Mouse (Mus musculus): ENCODE data around the gene Pola2. TPM values are rescaled to one million over a fixed set of nuclear protein-coding genes. Genes with fewer than 3 reads are reported as not detected.

Pola2 gene
- polyA plus RNA-seq, 1 experiment from 2014 or later = 89.3 TPM

DNA sequence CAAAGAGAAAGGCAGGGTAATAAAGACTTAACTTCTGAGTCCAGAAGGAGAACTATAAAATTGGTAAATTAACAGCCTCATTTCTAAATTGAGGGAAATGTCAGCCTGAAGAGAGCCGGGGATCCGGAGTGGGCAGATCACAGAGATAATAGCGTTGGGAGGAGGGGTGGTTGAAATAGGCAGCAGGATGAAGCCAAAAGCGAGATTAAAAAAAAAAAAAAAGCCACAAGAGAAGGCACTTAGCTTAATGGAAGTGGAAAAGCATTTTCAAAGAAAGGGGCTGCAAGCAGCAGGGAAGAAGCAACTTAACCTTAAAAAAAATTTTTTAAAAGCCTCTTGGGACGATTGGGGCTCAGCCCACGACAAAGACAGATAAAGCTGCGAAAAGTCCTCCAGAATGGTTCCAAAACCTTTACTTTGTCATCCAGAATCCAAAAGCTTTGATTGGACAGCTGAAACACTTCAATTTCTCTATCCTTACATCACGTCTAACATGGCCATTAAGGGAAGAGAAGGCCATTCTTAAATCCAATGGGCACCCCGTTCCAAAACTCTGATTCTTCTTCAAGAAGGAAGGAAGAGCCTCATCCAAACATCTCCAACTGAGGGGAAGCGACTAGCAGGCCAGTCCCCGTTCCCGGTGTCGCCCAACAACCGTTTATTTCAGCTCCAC is 52.4 kb downstream of the Pola2 start:
- peak overlapping the region; percentile 96 for H3K9ac ChIP-seq
- peak overlapping the region; percentile 91 for H3K27ac ChIP-seq (ENCODE audit: low read depth)
- DNase-seq (no peak), ATAC-seq (ENCODE audit: insufficient read depth) (no peak)
- no peak for TF ChIP-seq CTCF (IDR thresholded peaks at IDR 0.05; ENCODE audit: low read depth)
- H3K4me3 ChIP-seq (ENCODE audit: low read depth, low read length) = peak overlapping the region; percentile 91
- peaks cover 19% of the 10 kb centered on the region for H3K36me3 ChIP-seq (ENCODE audit: insufficient read depth)
- WGBS = 2% methylated on average over 14 of the region's 14 CpGs
- H3K9me3 ChIP-seq (ENCODE audit: low read depth, low read length) = no peaks in the 10 kb centered on the region
- peak overlapping the region; percentile 72 for H3K4me2 ChIP-seq
- no peaks in the 10 kb centered on the region for H3K27me3 ChIP-seq (ENCODE audit: insufficient read depth, low read length)
- peaks cover 11% of the 10 kb centered on the region; the same call in 1 of the 2 replicates for H3K4me1 ChIP-seq (ENCODE audit: insufficient read depth)

DNA sequence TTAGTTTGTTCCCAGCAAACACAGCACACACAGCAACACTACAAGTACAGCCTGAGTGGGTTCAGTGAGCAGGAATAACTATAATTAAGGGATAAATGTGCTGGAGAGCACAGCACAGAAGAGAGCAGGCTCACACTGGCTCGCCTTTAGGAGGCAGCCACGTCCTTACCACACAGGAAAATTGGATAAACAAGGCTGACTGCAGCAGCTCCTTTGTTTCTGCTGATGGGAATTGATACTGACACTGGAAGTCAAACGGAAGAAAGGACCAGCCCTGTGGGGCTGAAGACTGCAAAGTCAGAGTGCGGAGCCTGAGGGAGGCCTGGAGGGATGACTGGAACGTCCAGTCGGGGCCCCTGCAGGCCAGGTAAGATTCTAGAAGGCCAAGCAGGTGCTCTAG is 53.8 kb downstream of the Pola2 start:
- Histone ChIP-seq H3K4me2 (peak overlapping the region; percentile 72), H3K27me3 (ENCODE audit: insufficient read depth, low read length) (no peaks in the 10 kb centered on the region), H3K9me3 (ENCODE audit: low read depth, low read length) (no peaks in the 10 kb centered on the region), H3K4me3 (ENCODE audit: low read depth, low read length) (no peak overlapping the region; the same call in 1 of the 2 replicates), H3K27ac (ENCODE audit: low read depth) (no peak overlapping the region), H3K9ac (no peak overlapping the region), H3K4me1 (ENCODE audit: insufficient read depth) (peaks cover 11% of the 10 kb centered on the region; the same call in 1 of the 2 replicates), H3K36me3 (ENCODE audit: insufficient read depth) (peaks cover 24% of the 10 kb centered on the region)
- no peak for ATAC-seq (ENCODE audit: insufficient read depth)
- 42% methylated on average over 6 of the region's 6 CpGs for WGBS
- TF ChIP-seq CTCF (IDR thresholded peaks at IDR 0.05; ENCODE audit: low read depth) = no peak
- DNase-seq = no peak

DNA sequence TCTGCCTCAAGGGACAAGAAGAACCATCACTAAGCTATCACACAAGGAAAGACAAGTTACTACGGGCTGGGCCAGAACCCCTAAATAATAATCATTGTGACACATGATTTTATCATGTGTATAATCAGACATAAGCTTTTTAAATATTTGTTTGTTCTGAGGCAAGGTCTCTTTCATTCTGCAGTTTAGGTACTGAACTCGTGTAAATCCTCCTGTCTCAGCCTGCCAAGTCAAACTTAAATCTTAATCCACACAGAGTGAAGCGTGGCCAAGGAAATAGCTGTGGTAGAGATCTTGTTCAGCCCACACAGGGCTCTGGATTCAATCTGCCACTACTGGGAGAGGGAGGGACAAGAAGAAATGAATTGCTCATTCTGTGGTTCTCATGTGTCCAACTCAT is 56.7 kb downstream of the Pola2 start:
- Histone ChIP-seq H3K36me3 (ENCODE audit: insufficient read depth) (peaks cover 53% of the 10 kb centered on the region), H3K9me3 (ENCODE audit: low read depth, low read length) (no peaks in the 10 kb centered on the region), H3K4me3 (ENCODE audit: low read depth, low read length) (no peak overlapping the region), H3K27ac (ENCODE audit: low read depth) (no peak overlapping the region), H3K4me2 (no peak overlapping the region), H3K27me3 (ENCODE audit: insufficient read depth, low read length) (no peaks in the 10 kb centered on the region), H3K9ac (no peak overlapping the region), H3K4me1 (ENCODE audit: insufficient read depth) (peaks cover 8% of the 10 kb centered on the region; the same call in 1 of the 2 replicates)
- ATAC-seq (ENCODE audit: insufficient read depth) (no peak), DNase-seq (no peak)
- no peak for TF ChIP-seq CTCF (IDR thresholded peaks at IDR 0.05; ENCODE audit: low read depth)
- WGBS = 86% methylated on average over 3 of the region's 3 CpGs

- Histone ChIP-seq H3K27me3 (ENCODE audit: insufficient read depth, low read length) (no peaks in the 10 kb centered on the region), H3K36me3 (ENCODE audit: insufficient read depth) (peaks cover 35% of the 10 kb centered on the region), H3K9me3 (ENCODE audit: low read depth, low read length) (no peaks in the 10 kb centered on the region), H3K27ac (ENCODE audit: low read depth) (peak within 1 kb of the TSS; percentile 30; the same call in 1 of the 2 replicates), H3K4me1 (ENCODE audit: insufficient read depth) (0 out of 2 replicates have a peak, but pooled peaks cover 3% of the 10 kb centered on the region), H3K9ac (peak within 1 kb of the TSS; percentile 75), H3K4me2 (peak within 1 kb of the TSS; percentile 89), H3K4me3 (ENCODE audit: low read depth, low read length) (peak within 1 kb of the TSS; percentile 63)
- peak; percentile 99 for DNase-seq
- WGBS = 2% methylated on average over 36 of the region's 36 CpGs
- peak; percentile 97 for ATAC-seq (ENCODE audit: insufficient read depth)
- no peak for TF ChIP-seq CTCF (IDR thresholded peaks at IDR 0.05; ENCODE audit: low read depth)
These were observed 69.9 kb downstream of the Pola2 start, which contains the start of gene Tigd3 for GRCm38 (mm10) chr19:5894002-5894678. Gene Tigd3, minus strand, starts transcription at chr19:5894149.

DNA sequence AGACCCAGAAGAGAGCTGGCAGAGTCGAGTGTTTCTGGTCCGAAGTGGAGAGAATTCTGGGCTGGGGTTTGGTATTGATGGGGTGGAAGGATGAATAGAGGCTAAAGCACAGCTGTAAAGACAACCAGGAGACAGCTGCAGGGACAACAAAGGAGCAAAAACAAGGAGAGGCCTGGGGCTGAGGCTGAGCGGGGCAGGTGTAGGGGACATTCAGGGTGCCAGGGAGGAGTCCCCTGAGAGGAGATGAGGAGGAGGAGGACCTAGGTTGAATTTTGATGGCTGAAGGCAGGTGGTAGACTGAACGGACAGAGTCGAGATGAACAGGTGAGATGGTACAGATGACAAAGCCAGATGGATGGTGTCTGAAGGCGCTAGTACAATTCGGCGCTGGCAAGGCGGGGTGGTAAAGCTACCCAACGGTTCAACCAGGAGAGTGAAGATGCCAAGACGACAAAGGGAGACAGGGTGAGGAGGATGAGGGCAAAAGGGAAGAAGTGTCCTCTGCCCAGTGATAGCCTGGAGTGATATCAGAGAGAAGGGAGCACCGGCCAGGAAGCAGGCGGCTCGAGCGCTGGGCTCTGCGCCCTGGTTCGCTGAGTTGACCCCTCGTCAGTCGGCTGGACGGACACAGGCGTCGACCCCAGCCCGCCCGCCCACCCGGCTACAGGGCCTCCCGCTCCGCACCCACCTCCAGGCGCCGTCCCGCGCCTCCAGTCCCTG is 70.6 kb downstream of the Pola2 start:
- 8% methylated on average over 26 of the region's 31 CpGs for WGBS
- peak overlapping the region; percentile 30; the same call in 1 of the 2 replicates for H3K27ac ChIP-seq (ENCODE audit: low read depth)
- peak overlapping the region; percentile 63 for H3K4me3 ChIP-seq (ENCODE audit: low read depth, low read length)
- peak overlapping the region; percentile 75 for H3K9ac ChIP-seq
- H3K4me1 ChIP-seq (ENCODE audit: insufficient read depth) = 0 out of 2 replicates have a peak, but pooled peaks cover 3% of the 10 kb centered on the region
- H3K36me3 ChIP-seq (ENCODE audit: insufficient read depth) = peaks cover 31% of the 10 kb centered on the region
- no peak for DNase-seq
- no peaks in the 10 kb centered on the region for H3K27me3 ChIP-seq (ENCODE audit: insufficient read depth, low read length)
- H3K9me3 ChIP-seq (ENCODE audit: low read depth, low read length) = no peaks in the 10 kb centered on the region
- TF ChIP-seq CTCF (IDR thresholded peaks at IDR 0.05; ENCODE audit: low read depth) = no peak
- ATAC-seq (ENCODE audit: insufficient read depth) = peak; percentile 1; the same call in 1 of the 2 replicates
- peak overlapping the region; percentile 89 for H3K4me2 ChIP-seq

DNA sequence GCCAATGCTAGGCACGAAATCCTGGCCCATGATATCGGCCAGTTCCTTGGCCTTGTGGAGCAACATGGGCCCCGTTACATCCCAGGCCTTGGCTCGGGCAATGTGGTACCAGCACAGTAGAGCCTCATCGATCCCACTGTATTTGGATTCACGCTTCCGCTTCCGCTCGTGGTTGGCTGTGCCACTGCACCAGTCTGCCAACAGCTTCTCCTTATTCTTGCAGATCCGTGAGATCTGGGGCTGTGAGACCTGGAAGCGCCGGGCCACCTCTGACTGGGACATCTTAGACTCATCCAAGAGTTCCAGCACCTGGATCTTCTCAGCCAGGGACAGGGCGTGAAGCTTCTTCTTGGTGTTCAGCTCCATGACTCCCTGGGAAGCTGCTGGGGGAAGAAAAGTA is 71.3 kb downstream of the Pola2 start:
- peak overlapping the region; percentile 75; the same call in 1 of the 2 replicates for H3K9ac ChIP-seq
- H3K36me3 ChIP-seq (ENCODE audit: insufficient read depth) = peaks cover 27% of the 10 kb centered on the region
- H3K27ac ChIP-seq (ENCODE audit: low read depth) = no peak overlapping the region
- no peak for ATAC-seq (ENCODE audit: insufficient read depth)
- 0 out of 2 replicates have a peak, but pooled peaks cover 3% of the 10 kb centered on the region for H3K4me1 ChIP-seq (ENCODE audit: insufficient read depth)
- no peak for DNase-seq
- H3K27me3 ChIP-seq (ENCODE audit: insufficient read depth, low read length) = no peaks in the 10 kb centered on the region
- no peak for TF ChIP-seq CTCF (IDR thresholded peaks at IDR 0.05; ENCODE audit: low read depth)
- H3K9me3 ChIP-seq (ENCODE audit: low read depth, low read length) = no peaks in the 10 kb centered on the region
- 92% methylated on average over 13 of the region's 13 CpGs for WGBS
- no peak overlapping the region for H3K4me3 ChIP-seq (ENCODE audit: low read depth, low read length)
- peak overlapping the region; percentile 89 for H3K4me2 ChIP-seq
